Mouse (Mus musculus) cortical plate, adult 2 months (tissue): ENCODE data around the gene Sgce.

ENCODE experiments used
- CTCF ChIP-seq: fragments of 200-500 bp; IDR thresholded peaks from 2 replicates; pipeline ENCODE4 v1.5.1; 2011; ENCODE audit warnings: mild to moderate bottlenecking, control low read depth, low read length; ENCODE audit not compliant: insufficient read depth; ENCODE audit errors: extremely low read depth
- POLR2A ChIP-seq: fragments of 200-500 bp; IDR thresholded peaks from 2 replicates; pipeline ENCODE4 v1.6.1; 2011; ENCODE audit warnings: mild to moderate bottlenecking, low read length, control low read depth; ENCODE audit not compliant: insufficient read depth; ENCODE audit errors: extremely low read depth

DNA sequence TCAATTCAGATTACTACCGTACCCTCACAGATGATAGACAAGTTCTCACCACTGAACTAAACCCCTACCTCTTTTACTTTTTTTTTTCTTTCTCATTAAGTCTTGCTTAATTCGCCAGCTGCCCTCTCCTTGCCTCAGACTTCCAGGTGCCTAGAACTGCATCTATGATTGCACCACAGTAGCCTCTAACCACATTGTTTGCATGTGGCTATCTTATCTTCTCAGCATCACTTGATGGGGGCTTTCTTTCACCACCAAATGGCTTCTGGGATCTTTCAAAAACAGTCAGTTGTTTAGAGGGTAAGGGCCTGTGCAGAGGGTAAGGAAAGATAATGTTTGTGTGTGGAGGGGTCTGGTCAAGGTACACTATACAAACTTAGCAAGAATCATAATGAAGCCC lies 82.7 kb downstream of the Sgce start:
- TF ChIP-seq CTCF (no peak), POLR2A (no peak)
